Mouse (Mus musculus) heart, embryonic 14.5 days (tissue): Measurements from ENCODE around the gene Bnipl. TPM values are rescaled to one million over a fixed set of nuclear protein-coding genes. Genes with fewer than 3 reads are reported as not detected.
"Not testable (repeated sequence)": the region's sequence is repeated elsewhere in the genome, so short reads cannot be mapped to it uniquely, and the experiment has no call there.

Source experiments
- ATAC-seq: fragments of 200-750 bp; cut with Nextera tagmentation; 2 replicates; pipeline ENCODE4 v1.8.0; 2017; ENCODE audit warnings: low read depth, moderate TSS enrichment; ENCODE audit not compliant: insufficient number of reproducible peaks, insufficient read depth, low FRiP score
- H3K27ac ChIP-seq, 2 experiments: fragments of 200-500 bp in 1 of 2; fragments of 300-500 bp in 1 of 2; sonication (generic) in 1 of 2; replicated peaks in 1 of 2; 2 replicates each; pipeline ENCODE4 v1.5.1; 2012 to 2014; ENCODE audit warnings: low read depth in 2 of 2, low read length in 2 of 2, control low read depth in 1 of 2, mild to moderate bottlenecking in 1 of 2, mixed read lengths in 1 of 2; ENCODE audit not compliant: control insufficient read depth in 1 of 2, insufficient read depth in 1 of 2
- H3K27me3 ChIP-seq: fragments of 300-500 bp; sonication (generic); 2 replicates; pipeline ENCODE4 v1.6.1; 2014; ENCODE audit warnings: mild to moderate bottlenecking, low read length, control low read depth; ENCODE audit not compliant: control insufficient read depth, insufficient read depth
- H3K36me3 ChIP-seq: fragments of 300-500 bp; sonication (generic); 2 replicates; pipeline ENCODE4 v1.6.1; 2014; ENCODE audit warnings: mild to moderate bottlenecking, control low read depth, low read length, mixed read lengths; ENCODE audit not compliant: control insufficient read depth, insufficient read depth
- H3K4me1 ChIP-seq, 2 experiments: fragments of 200-500 bp in 1 of 2; fragments of 300-500 bp in 1 of 2; sonication (generic) in 1 of 2; 2 replicates each; pipeline ENCODE4 v1.6.1; 2012 to 2014; ENCODE audit warnings: low read length in 2 of 2, control low read depth in 1 of 2, mixed read lengths in 1 of 2; ENCODE audit not compliant: control insufficient read depth in 2 of 2, insufficient read depth in 2 of 2
- H3K4me2 ChIP-seq: fragments of 300-500 bp; sonication (generic); 2 replicates; pipeline ENCODE4 v1.6.1; 2014; ENCODE audit warnings: mild to moderate bottlenecking, low read length
- H3K4me3 ChIP-seq, 2 experiments: fragments of 200-500 bp in 1 of 2; fragments of 300-500 bp in 1 of 2; sonication (generic) in 1 of 2; 2 replicates each; pipeline ENCODE4 v1.5.1; 2012 to 2014; ENCODE audit warnings: low read length in 2 of 2, mild to moderate bottlenecking in 2 of 2, control low read depth in 1 of 2, low read depth in 1 of 2, moderate library complexity in 1 of 2; ENCODE audit not compliant: control insufficient read depth in 1 of 2, insufficient read depth in 1 of 2
- H3K9ac ChIP-seq: fragments of 300-500 bp; sonication (generic); 2 replicates; pipeline ENCODE4 v1.6.1; 2014; ENCODE audit warnings: mild to moderate bottlenecking, low read length
- H3K9me3 ChIP-seq: fragments of 300-500 bp; sonication (generic); 2 replicates; pipeline ENCODE4 v1.6.1; 2016; ENCODE audit warnings: low read length, control low read depth; ENCODE audit not compliant: control insufficient read depth
- WGBS: fragments of 180-500 bp; shearing (Covaris S2); extraction: QIAGEN DNeasy Blood & Tissue Kit; methylation state at CpG from one replicate; pipeline ENCODE4 v1.1.7; 2014; 5-methylcytosine and 5-hydroxymethylcytosine counted together
- polyA plus RNA-seq: library from polyadenylated mRNA; unstranded; fragments of >200 nt; fragmentation: Nextera tagmentation; extraction: Ambion mirVana; gene quantifications from 2 replicates; pipeline ENCODE4 v1.2.1, GENCODE M21; 2014

Gene Bnipl
- polyA plus RNA-seq, 1 experiment from 2014 or later, result not detected

DNA sequence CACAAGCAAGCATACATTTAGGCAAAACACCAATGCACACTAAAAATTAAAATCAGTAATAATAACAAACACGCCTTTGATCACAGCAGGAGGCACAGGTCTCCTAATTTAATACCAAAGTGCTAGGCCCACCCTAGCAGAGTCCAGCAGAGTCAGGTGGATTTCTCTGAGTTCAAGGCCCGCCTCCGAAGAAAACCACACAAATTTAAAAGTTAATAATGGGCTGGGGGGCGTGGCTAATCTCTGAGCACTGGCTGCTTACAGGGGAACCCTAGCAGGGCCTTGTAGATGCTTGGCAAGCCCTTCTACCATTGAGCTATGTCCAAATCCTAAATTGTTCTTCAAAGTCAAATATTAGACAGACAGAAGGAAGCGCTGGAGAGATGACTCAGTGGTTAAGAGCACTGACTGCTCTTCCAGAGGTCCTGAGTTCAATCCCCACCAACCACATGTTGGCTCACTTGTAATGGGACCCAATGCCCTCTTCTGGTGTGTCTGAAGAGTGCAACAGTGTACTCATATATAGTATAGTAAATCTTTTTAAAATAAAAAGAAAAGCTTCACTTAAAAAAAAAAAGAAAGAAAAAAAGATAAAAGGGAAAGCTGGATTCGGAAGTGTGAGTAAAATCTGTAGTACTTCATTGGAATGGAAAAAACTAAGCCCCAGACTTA lies 32.4 kb downstream of the Bnipl start:
- H3K4me3 ChIP-seq, result peak overlapping the region; percentile 85 to 96; a peak in 3 of 4 replicates
- no peaks in the 10 kb centered on the region for H3K9me3 ChIP-seq
- H3K36me3 ChIP-seq, result peaks cover 58% of the 10 kb centered on the region
- H3K27ac ChIP-seq, result peak overlapping the region; percentile 99 to 100; a peak in 3 of 4 replicates
- peak overlapping the region; percentile 63 for H3K4me2 ChIP-seq
- no peak for ATAC-seq
- WGBS, result 75% methylated on average over 6 of the region's 6 CpGs
- H3K27me3 ChIP-seq, result no peaks in the 10 kb centered on the region
- peak overlapping the region; percentile 97 for H3K9ac ChIP-seq
- H3K4me1 ChIP-seq, result peaks cover 0 to 14% of the 10 kb centered on the region in 2 experiments; a peak in 2 of 4 replicates

DNA sequence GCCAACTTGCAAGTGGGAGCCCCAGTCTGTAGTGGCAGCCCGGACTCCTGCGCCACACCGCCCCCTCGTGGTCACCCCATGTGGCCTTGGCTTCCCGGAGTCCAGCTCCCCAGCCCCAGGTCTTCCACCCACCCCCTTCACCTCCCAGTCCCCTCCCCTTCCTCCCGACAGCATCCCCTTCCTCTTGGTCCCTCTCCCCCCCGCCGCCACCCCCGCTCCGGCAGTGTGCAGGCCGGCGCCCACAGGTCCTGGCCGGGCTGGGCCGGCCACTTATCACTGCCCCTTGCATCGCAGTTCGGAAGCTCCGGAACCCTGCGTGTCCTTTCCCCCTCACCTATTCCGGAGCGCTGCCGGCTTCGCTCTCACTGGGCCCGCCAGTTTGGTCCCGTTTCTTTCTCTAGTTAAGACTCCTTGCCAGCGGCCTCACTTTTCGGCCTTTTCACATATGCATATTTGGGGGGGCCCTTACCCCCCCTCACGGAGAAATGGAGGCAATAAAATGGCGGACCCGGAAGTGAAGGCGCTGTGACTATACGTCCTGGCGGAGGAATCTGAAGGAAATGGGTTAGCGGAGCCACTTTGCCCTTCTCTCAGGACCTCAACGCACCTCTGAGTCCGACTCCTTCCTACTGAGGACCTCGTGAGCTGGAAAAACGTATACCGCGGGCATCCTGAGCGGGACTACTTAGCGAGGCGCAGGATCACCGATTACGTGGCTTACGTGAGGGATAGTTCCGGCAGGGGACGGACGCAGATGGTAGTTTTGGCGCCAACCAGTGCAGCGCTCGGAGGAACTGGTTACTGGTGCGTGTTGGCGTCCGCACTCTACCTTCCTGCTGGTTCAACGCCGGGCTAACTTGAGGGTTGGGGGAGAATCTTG lies 33.5 kb downstream of the Bnipl start, which contains the start of gene Gabpb2:
Gene Gabpb2, minus strand, starts transcription at position 662 of the 880 bp plus-strand sequence.
- under 1% methylated on average over 56 of the region's 56 CpGs for WGBS
- peaks cover 51% of the 10 kb centered on the region for H3K36me3 ChIP-seq

DNA sequence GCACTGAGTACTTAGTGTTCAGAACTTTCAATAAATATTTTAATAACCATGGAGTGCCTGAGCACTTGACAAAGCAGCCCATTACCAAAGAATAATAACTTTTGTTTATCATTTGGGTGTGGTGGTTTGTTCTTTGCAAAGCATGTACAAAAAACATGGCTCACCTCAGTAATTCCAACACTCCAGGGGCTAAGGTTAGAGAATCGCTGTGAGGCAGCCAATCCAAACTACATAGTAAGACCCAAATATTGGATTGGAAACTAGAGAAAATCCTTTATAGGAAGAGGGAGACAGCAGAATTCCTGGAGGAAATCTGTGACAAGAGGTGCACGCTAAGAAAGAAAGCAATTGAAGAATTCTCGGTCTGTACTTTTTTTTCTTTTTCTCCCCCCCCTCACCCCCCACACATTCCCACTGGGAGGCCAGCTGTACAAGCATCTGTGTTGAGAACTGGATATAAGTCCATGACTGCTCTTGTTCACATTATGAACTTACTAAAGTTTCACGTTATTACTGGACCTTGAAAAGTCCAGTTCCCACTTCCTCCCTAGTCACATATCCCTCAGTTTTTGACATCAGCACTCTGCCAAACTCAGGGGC lies 34.2 kb downstream of the Bnipl start:
- H3K4me1 ChIP-seq, result peaks cover 0 to 14% of the 10 kb centered on the region in 2 experiments; a peak in 2 of 4 replicates
- H3K27me3 ChIP-seq, result no peaks in the 10 kb centered on the region
- H3K9me3 ChIP-seq, result no peaks in the 10 kb centered on the region
- peak overlapping the region; percentile 97 for H3K9ac ChIP-seq
- H3K36me3 ChIP-seq, result peaks cover 50% of the 10 kb centered on the region
- 18% methylated on average over 4 of the region's 4 CpGs for WGBS
- H3K27ac ChIP-seq, result peak overlapping the region; percentile 60 to 99
- peak overlapping the region; percentile 85 to 96 for H3K4me3 ChIP-seq
- 0 out of 2 replicates have a peak, but pooled peaks have one; percentile 15 for ATAC-seq
- H3K4me2 ChIP-seq, result peak overlapping the region; percentile 63

More for the DNA sequence above, 33.5 kb downstream of the Bnipl start, which contains the start of gene Gabpb2:
- peak; percentile 91 for ATAC-seq
- no peaks in the 10 kb centered on the region for H3K9me3 ChIP-seq
- no peaks in the 10 kb centered on the region for H3K27me3 ChIP-seq
- peak within 1 kb of the TSS; percentile 63 for H3K4me2 ChIP-seq
- H3K9ac ChIP-seq, result peak within 1 kb of the TSS; percentile 97
- H3K4me3 ChIP-seq, result peak within 1 kb of the TSS; percentile 85 to 96
- H3K4me1 ChIP-seq, result peaks cover 0 to 14% of the 10 kb centered on the region in 2 experiments; a peak in 2 of 4 replicates
- H3K27ac ChIP-seq, result peak within 1 kb of the TSS; percentile 99 to 100

DNA sequence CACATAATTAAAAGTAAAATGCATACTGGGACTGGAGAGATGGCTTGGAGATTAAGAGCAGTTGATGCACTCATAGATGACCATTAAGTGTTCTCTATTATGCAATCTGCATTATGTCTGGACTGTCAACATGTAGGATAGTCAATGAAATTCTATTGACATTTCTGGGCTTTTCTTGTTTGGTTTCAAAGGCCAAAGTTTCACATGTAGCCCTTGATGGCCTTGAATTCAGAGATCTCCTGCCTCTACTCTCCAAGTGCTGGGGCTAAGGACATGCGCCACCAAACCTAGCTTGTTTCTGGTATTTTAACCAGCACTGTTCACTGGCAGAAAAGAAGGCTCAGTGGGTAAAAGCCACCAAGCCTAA lies 37.4 kb downstream of the Bnipl start:
- 97% methylated on average over 1 of the region's 1 CpGs for WGBS
- no peak for ATAC-seq
- peaks cover 49% of the 10 kb centered on the region for H3K36me3 ChIP-seq
- no peak overlapping the region for H3K4me3 ChIP-seq
- H3K27ac ChIP-seq, result no peak overlapping the region
- no peaks in the 10 kb centered on the region for H3K27me3 ChIP-seq
- H3K4me2 ChIP-seq, result no peak overlapping the region
- H3K4me1 ChIP-seq, result peaks cover 0 to 14% of the 10 kb centered on the region in 2 experiments; a peak in 2 of 4 replicates
- H3K9ac ChIP-seq, result no peak overlapping the region
- H3K9me3 ChIP-seq, result no peaks in the 10 kb centered on the region

DNA sequence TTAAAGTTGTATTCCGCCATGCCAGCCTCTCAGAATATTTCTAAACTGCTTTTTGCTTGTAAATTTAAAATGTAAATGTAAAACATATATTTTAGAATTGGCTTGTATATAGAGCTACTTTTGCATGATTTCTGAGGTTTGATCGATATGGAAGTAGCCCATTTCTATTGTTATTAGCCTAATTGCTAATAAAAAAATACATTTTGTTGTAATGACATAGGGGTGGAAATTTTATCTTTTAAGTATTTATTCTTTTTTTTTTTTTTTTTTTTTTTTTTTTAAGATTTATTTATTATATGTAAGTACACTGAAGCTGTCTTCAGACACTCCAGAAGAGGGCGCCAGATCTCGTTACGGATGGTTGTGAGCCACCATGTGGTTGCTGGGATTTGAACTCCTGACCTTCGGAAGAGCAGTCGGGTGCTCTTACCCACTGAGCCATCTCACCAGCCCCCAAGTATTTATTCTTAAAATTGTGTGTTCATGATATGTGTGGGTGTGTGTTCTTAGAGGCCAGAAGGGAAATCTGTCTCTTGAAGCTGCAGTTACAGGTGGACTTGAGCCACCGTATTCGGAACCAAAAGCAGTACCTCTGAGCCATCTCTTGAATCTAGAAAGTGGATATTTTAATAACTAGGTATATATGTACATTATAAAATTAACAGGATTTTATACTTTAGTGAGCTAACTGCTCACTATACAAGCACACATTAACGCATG lies 37.9 kb downstream of the Bnipl start:
- H3K9ac ChIP-seq, H3K9me3 ChIP-seq, H3K4me1 ChIP-seq, ATAC-seq, H3K27me3 ChIP-seq, H3K4me2 ChIP-seq, H3K27ac ChIP-seq, H3K4me3 ChIP-seq: not testable (repeated sequence)
- 91% methylated on average over 7 of the region's 10 CpGs for WGBS
- H3K36me3 ChIP-seq, result peaks cover 54% of the 10 kb centered on the region

DNA sequence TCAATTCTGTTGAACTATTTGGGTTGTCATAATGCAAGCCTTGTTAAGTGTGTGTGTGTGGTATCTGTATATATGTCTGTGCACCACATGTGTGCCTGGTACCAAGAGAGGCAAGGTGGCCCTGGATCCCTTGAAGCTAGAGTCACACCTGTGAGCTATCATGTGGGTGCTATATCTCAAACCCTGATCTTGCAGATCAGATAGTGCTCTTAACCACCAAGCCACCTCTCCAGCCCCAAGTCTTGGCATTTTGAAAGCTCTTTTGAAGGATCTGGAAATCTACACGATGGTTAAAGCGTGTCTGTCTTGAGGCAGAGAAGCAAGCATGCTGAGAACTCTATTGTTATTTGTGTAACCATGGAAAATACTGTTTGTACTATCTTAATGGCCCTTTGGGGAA lies 40.4 kb downstream of the Bnipl start:
- WGBS, result 82% methylated on average over 2 of the region's 2 CpGs
- H3K4me2 ChIP-seq, result no peak overlapping the region
- no peak overlapping the region for H3K4me3 ChIP-seq
- no peaks in the 10 kb centered on the region for H3K9me3 ChIP-seq
- H3K4me1 ChIP-seq, result no peaks in the 10 kb centered on the region
- peaks cover 71% of the 10 kb centered on the region for H3K36me3 ChIP-seq
- no peak for ATAC-seq
- no peaks in the 10 kb centered on the region for H3K27me3 ChIP-seq
- H3K27ac ChIP-seq, result no peak overlapping the region
- no peak overlapping the region for H3K9ac ChIP-seq

DNA sequence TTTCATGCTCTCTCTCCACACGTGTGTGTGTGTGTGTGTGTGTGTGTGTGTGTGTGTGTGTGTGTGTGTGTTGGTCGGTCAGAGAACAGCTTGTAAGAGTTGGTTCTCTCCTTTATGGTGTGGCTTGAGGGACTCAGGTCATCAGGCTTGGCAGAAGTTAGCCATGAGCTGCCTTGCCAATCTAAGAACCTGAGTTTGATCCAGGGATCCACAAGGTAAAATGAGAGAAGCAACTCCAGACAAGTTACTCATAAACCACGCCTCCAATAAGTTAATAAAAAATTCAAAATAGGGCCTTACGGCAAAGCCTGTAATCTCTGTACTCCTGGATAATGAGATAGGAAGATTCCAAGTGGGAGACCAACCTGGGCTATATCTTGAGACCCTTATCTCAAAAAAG lies 42.7 kb downstream of the Bnipl start:
- peaks cover 84% of the 10 kb centered on the region for H3K36me3 ChIP-seq
- H3K27ac ChIP-seq, result no peak overlapping the region
- WGBS, result 80% methylated on average over 4 of the region's 4 CpGs
- no peak for ATAC-seq
- H3K27me3 ChIP-seq, result no peaks in the 10 kb centered on the region
- no peak overlapping the region for H3K4me3 ChIP-seq
- no peaks in the 10 kb centered on the region for H3K4me1 ChIP-seq
- no peak overlapping the region for H3K4me2 ChIP-seq
- no peaks in the 10 kb centered on the region for H3K9me3 ChIP-seq
- no peak overlapping the region for H3K9ac ChIP-seq
